Mouse (Mus musculus) urinary bladder, adult 2 months (tissue): ENCODE measurements around the gene Olfr1555-ps1. TPM values are rescaled to one million over a fixed set of nuclear protein-coding genes. Genes with fewer than 3 reads are reported as not detected.
"Not testable (repeated sequence)": the region's sequence is repeated elsewhere in the genome, so short reads cannot be mapped to it uniquely, and the experiment has no call there.

Experiments
- DNase-seq: peaks from one replicate; pipeline ENCODE4 v3.0.0; 2022; ENCODE audit warnings: low spot score
- polyA plus RNA-seq: library from polyadenylated mRNA; depleted of rRNA; stranded (reverse); fragments of >200 nt; gene quantifications from 2 replicates; pipeline ENCODE4 v1.2.3, GENCODE M21; 2012; rRNA removed

The Olfr1555-ps1 gene
- not detected in 2 replicates for polyA plus RNA-seq

DNA sequence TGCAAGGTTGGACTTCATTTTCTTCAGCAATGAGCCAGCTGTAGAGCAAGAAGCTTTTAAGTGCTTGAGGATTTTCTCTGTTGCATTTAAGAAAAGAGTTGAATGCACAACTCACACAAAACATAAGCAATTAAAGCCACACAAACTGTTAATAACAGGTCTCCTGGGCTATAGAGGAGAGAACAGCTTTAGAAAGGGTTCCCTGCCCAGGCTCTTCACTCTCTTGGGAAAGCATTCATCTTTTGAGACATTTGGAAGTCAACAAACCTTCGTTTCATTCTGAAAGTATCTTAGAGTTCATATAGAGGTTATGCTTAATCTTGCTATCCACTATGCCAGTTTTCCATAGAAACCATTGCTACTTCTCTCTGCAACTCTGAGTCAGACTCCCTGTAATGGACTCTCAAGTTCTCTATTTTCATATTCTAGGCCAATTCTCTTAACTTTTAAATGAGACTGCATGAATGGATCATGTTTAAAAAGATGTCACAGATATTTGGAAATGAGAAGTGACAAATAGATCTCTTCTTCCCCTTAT is at the start of gene Olfr1555-ps1:
Gene Olfr1555-ps1 (minus strand): TSS at position 51 of the 538 bp plus-strand sequence.
- not testable (repeated sequence) for DNase-seq

DNA sequence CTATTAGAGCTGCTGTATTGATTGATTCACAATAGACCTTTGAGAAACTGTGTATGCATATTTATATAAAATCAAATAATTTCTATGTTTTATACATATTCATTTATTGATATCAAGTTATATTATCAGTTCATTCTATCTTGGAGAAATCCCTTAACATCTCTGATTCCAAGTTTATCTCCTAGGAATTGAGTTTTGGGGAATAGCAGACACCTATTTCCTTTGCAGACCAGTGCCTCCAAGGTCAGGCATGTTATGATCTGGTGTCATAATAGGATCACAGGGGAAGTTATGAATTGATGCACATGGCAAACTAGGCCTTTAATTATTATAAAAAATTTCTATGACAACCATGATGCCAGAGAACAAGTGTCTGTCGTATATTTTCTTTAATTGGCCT is 30.4 kb upstream of the Olfr1555-ps1 start, which contains the start of gene Olfr1431:
Gene Olfr1431 (plus strand): TSS at position 301 of the 400 bp plus-strand sequence.
- DNase-seq, result no peak

DNA sequence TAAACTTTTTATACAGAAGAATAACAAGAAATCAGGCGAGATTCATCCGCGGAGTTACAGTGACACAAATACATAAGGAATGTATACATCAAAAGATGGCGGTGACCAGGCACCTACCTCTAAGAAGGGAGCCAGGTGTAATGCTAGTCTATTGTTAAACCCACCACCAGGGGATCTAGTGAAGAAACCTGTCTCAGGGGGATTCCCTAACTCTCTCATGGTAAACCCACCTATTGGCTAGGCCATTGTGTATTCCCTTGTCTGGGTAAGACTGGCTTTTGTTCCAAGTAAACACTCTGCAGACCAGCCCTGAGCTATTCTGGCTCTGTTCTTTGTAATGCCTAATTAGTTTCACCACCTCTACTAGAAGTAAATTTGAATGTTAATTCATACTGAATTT is 29.2 kb upstream of the Olfr1555-ps1 start:
- DNase-seq, result not testable (repeated sequence)

DNA sequence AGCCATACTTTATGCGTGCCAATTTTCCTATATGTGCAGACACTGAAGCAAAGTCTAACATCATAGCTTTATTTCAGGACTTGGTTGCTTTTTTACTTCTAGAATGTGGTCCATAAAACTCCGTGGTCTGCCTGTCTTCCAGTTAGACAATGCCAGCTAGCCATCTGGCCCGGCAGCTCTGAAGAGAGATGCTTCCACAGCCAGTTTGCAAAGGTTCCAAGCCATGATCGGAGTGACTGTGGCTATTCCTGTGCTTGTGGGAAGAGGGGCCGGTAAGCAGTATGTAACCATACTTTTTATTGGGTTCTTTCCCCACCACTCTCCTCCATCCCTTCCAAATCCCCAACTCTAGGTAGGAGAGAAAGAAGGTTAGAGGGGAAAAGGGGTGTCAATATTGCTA is 5.5 kb upstream of the Olfr1555-ps1 start:
- not testable (repeated sequence) for DNase-seq

DNA sequence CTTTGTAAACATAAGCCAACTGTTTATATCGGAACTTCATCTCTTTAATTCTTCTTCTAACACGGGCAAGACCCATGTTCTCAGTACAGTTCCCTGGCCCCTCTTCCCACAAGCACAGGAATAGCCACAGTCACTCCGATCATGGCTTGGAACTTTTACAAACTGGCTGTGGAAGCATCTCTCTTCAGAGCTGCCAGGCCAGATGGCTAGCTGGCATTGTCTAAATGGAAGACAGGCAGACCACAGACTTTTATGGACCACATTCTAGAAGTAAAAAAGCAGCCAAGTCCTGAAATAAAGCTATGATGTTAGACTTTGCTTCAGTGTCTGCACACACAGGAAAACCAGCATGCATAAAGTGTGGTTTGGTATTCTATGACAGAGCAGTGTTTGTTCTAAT is 24.5 kb downstream of the Olfr1555-ps1 start:
- DNase-seq, result no peak

DNA sequence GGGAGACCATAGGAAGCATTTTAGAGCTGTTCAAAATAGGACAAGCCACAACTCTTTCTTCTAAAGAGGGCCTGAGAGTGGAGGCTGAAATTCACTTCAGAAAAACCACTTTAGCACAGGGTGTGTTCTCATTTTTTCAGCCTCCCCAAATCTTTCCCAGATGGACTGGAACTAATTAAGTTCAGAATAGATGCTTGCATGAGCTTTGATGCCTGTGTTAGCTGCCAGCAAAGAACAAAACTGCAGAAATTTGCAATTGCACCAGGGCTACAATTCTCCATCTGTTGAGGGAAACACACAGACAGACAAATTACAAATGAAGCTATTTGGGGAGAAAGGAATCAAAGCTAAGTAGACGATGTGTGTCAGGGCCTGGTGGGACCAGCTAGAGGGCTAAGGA is 26.6 kb downstream of the Olfr1555-ps1 start:
- no peak for DNase-seq

DNA sequence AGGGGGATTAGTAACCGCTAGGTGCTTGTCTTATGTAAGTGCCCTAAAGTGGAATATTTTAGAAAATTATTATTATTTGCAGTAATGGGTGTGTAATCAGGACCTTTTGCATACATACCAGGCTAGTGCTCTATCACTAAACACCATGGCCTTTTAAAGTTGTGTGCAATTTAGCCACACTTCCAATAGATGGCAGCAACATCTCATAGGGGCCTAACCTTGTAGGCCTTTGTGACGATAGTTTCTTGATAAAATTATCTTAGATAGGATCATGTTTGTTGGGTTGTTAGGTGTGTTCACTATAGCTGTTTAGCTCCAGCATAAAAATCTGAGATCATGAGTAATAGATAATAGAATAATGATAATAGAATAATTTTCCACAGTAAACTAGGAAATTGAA is 35.6 kb downstream of the Olfr1555-ps1 start:
- no peak for DNase-seq

DNA sequence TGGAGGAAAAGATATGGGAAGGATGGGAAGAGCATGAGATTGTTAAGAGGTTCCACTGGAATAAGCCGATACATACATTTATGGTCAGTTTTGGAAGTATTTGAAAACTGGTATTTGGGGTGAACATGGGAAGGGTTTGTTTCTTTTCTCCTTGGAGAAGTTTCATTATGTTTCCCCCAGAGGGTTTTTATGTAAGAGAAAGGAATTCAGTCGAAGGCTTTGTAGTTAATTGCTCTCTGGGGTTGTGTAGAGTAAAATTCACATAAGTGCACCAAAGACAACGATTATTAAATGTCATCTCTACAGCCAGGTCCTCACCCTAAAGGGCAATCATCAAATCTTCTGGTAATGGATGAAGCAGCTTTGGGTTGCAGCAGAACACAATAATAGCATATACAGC is 46.8 kb downstream of the Olfr1555-ps1 start, which contains the start of gene Olfr76:
Gene Olfr76 (minus strand): TSS at position 101 of the 400 bp plus-strand sequence.
- no peak for DNase-seq

DNA sequence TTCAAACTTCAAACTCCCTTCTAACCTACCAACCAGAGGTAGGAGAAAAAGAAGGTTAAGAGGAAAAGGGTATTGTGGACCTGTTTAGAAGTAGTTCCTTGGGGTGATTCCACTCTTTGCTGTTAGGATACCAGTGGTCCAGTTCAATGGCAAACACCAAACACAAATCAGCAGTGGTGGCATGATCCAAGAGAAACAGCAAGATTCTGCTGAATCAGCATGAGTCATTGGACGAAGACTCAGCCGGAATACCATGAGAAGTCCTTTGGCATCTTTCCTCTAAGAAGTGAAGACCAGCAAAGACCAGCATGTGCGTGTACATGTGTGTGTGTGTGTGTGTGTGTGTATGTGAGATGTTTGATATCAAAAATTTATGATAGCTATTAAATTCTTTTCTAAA is 53.4 kb downstream of the Olfr1555-ps1 start:
- no peak for DNase-seq

DNA sequence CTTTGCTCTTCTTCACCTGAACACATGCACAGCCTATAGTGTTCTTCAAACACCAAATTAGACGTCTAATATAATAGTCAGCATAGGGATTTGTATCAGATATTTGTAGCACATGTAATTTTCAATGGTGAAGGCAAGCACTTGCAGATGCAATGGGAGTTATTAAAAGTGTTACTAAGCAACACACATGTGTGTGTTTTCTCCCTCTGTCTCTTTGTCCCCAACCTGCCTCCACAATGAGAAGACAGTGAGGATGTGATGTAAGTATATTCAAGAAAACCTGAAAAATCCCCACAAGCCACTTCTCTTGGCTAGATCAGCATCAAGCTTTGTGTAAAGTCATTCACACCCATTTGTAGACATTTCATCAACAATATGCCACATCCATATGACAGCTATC is 54.1 kb downstream of the Olfr1555-ps1 start, which contains the start of gene Olfr1428:
Gene Olfr1428 (minus strand): TSS at position 101 of the 400 bp plus-strand sequence.
- DNase-seq, result no peak

Other genes starting within 250 kb of the Olfr1555-ps1 start
- 33.2 and 35.0 TPM in 2 replicates for gene Osbp, start 204.2 kb downstream of the Olfr1555-ps1 start, polyA plus RNA-seq
- gene Olfr1423, start 128.8 kb downstream of the Olfr1555-ps1 start, polyA plus RNA-seq, result not detected in 2 replicates
- not detected in 2 replicates for gene Olfr1424, start 107.4 kb downstream of the Olfr1555-ps1 start, polyA plus RNA-seq
- not detected in 2 replicates for gene Olfr1425, start 92.4 kb downstream of the Olfr1555-ps1 start, polyA plus RNA-seq
- gene Olfr1426, start 78.1 kb downstream of the Olfr1555-ps1 start, polyA plus RNA-seq, result not detected in 2 replicates
- gene Olfr1427, start 66.8 kb downstream of the Olfr1555-ps1 start, polyA plus RNA-seq, result not detected in 2 replicates
- gene Olfr1428, start 54.2 kb downstream of the Olfr1555-ps1 start, polyA plus RNA-seq, result not detected in 2 replicates
- not detected in 2 replicates for gene Olfr76, start 46.9 kb downstream of the Olfr1555-ps1 start, polyA plus RNA-seq
- not detected in 2 replicates for gene Olfr1431, start 30.5 kb upstream of the Olfr1555-ps1 start, polyA plus RNA-seq
- gene Olfr1432, start 62.5 kb upstream of the Olfr1555-ps1 start, polyA plus RNA-seq, result not detected in 2 replicates
- not detected in 2 replicates for gene Olfr262, start 71.5 kb upstream of the Olfr1555-ps1 start, polyA plus RNA-seq
- gene Olfr235, start 90.9 kb upstream of the Olfr1555-ps1 start, polyA plus RNA-seq, result not detected in 2 replicates
- not detected in 2 replicates for gene Olfr1434, start 109.7 kb upstream of the Olfr1555-ps1 start, polyA plus RNA-seq
- not detected in 2 replicates for gene Olfr1436, start 129.0 kb upstream of the Olfr1555-ps1 start, polyA plus RNA-seq
- not detected in 2 replicates for gene Olfr1437, start 155.0 kb upstream of the Olfr1555-ps1 start, polyA plus RNA-seq
- not detected in 2 replicates for gene Olfr1438-ps1, start 165.8 kb upstream of the Olfr1555-ps1 start, polyA plus RNA-seq
- not detected in 2 replicates for gene Olfr1440, start 217.2 kb upstream of the Olfr1555-ps1 start, polyA plus RNA-seq
- not detected in 2 replicates for gene Olfr1441, start 247.3 kb upstream of the Olfr1555-ps1 start, polyA plus RNA-seq